Mouse (Mus musculus) neural tube, embryonic 13.5 days (tissue): ENCODE data around the gene Map2k5. TPM values are rescaled to one million over a fixed set of nuclear protein-coding genes. Genes with fewer than 3 reads are reported as not detected.

Source experiments
- ATAC-seq: fragments of 200-750 bp; cut with Nextera tagmentation; 2 replicates; pipeline ENCODE4 v1.8.0; 2017; ENCODE audit warnings: low read depth, mild to moderate bottlenecking, moderate TSS enrichment, moderate library complexity
- H3K27ac ChIP-seq: fragments of 300-500 bp; sonication (generic); replicated peaks from 2 replicates; pipeline ENCODE4 v1.5.1; 2015; ENCODE audit warnings: moderate library complexity, mild to moderate bottlenecking, inconsistent platforms
- H3K27me3 ChIP-seq: fragments of 300-500 bp; sonication (generic); 2 replicates; pipeline ENCODE4 v1.6.1; 2015; ENCODE audit warnings: mild to moderate bottlenecking, inconsistent platforms
- H3K36me3 ChIP-seq: fragments of 300-500 bp; sonication (generic); 2 replicates; pipeline ENCODE4 v1.6.1; 2015; ENCODE audit warnings: mild to moderate bottlenecking, inconsistent platforms
- H3K4me1 ChIP-seq: fragments of 300-500 bp; sonication (generic); replicated peaks from 2 replicates; pipeline ENCODE4 v1.6.1; 2015; ENCODE audit warnings: inconsistent platforms
- H3K4me2 ChIP-seq: fragments of 300-500 bp; sonication (generic); 2 replicates; pipeline ENCODE4 v1.6.1; 2015; ENCODE audit warnings: inconsistent platforms, mild to moderate bottlenecking, moderate library complexity
- H3K4me3 ChIP-seq: fragments of 300-500 bp; sonication (generic); 2 replicates; pipeline ENCODE4 v1.5.1; 2015; ENCODE audit warnings: mild to moderate bottlenecking, inconsistent platforms
- H3K9ac ChIP-seq: fragments of 300-500 bp; sonication (generic); 2 replicates; pipeline ENCODE4 v1.6.1; 2015; ENCODE audit warnings: moderate library complexity, mild to moderate bottlenecking, inconsistent platforms
- H3K9me3 ChIP-seq: fragments of 300-500 bp; sonication (generic); 2 replicates; pipeline ENCODE4 v1.6.1; 2016; ENCODE audit warnings: inconsistent platforms
- WGBS: fragments of 180-500 bp; shearing (Covaris S2); methylation state at CpG from one replicate; pipeline ENCODE4 v1.1.7; 2015; 5-methylcytosine and 5-hydroxymethylcytosine counted together
- polyA plus RNA-seq: library from polyadenylated mRNA; unstranded; fragments of >200 nt; fragmentation: Nextera tagmentation; extraction: Ambion mirVana; gene quantifications from 2 replicates; pipeline ENCODE4 v1.2.1, GENCODE M21; 2015

The Map2k5 gene
- polyA plus RNA-seq, 1 experiment from 2014 or later, result 40.0 TPM

- Histone ChIP-seq H3K4me2 (no peak overlapping the region), H3K9me3 (no peaks in the 10 kb centered on the region), H3K9ac (no peak overlapping the region), H3K27ac (no peak overlapping the region), H3K27me3 (no peaks in the 10 kb centered on the region), H3K4me3 (no peak overlapping the region), H3K36me3 (peaks cover 8% of the 10 kb centered on the region; the same call in 1 of the 2 replicates), H3K4me1 (peaks cover 20% of the 10 kb centered on the region)
- 36% methylated on average over 15 of the region's 15 CpGs for WGBS
- no peak for ATAC-seq
Measured at GRCm38 (mm10) chr9:63206769-63207276, 170.9 kb downstream of the Map2k5 start.

- Histone ChIP-seq H3K4me3 (no peak overlapping the region), H3K4me2 (no peak overlapping the region)
- WGBS, result 83% methylated on average over 3 of the region's 3 CpGs
Measured at GRCm38 (mm10) chr9:63203461-63203860, 174.2 kb downstream of the Map2k5 start.

DNA sequence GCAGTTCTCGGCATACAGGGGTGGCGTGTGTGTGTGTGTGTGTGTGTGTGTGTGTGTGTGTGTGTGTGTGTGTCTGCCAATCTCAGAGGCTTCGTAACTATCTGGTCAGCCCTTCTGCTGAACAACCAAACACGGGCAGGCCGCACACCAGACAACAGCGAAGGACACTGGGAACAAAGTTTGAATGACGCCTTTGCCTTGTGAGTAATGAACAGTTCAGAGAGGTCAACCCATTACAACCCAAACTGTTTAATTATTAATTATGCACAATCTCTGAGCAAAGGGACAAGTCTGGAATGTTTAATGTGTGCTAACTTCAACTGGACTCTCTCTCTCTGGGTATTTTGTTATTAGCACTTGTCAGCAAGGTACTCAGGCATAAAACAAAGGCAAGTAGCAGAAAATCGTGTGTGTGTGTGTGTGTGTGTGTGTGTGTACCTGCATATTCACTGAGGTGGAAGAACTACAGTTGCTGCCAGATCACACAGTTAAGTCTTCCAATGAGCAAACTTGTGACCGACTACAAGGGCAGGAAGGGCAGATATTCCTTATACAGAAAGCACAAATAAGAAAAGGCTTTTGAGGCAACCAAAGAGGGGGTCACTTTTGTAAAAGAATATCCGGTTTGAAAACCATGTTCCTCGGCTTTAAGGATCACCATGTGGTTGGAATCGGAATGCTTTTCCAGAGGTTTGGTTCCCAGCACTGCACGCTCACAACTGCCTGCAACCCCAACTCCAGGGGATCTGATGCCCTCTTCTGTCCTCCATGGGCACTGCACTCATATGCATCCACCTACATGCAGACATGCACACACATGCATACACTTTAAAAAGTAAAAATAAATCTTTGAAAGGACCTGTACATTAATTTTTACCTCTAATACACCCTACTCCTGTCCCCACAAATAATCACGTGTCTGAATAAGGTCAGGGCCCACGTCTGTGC lies 176.1 kb downstream of the Map2k5 start:
- WGBS, result 91% methylated on average over 15 of the region's 15 CpGs
- Histone ChIP-seq H3K4me2 (no peak overlapping the region), H3K27ac (no peak overlapping the region), H3K9ac (no peak overlapping the region), H3K9me3 (no peaks in the 10 kb centered on the region), H3K27me3 (no peaks in the 10 kb centered on the region), H3K36me3 (peaks cover 8% of the 10 kb centered on the region; the same call in 1 of the 2 replicates), H3K4me1 (peaks cover 37% of the 10 kb centered on the region), H3K4me3 (no peak overlapping the region)
- no peak for ATAC-seq

More at GRCm38 (mm10) chr9:63203461-63203860, 174.2 kb downstream of the Map2k5 start:
- H3K36me3 ChIP-seq, result peaks cover 8% of the 10 kb centered on the region; the same call in 1 of the 2 replicates
- no peaks in the 10 kb centered on the region for H3K27me3 ChIP-seq
- ATAC-seq, result no peak
- peaks cover 27% of the 10 kb centered on the region for H3K4me1 ChIP-seq
- H3K9ac ChIP-seq, result no peak overlapping the region
- no peak overlapping the region for H3K27ac ChIP-seq
- H3K9me3 ChIP-seq, result no peaks in the 10 kb centered on the region

GRCm38 (mm10) chr9:63197252-63197651 lies 180.4 kb downstream of the Map2k5 start:
- no peak overlapping the region for H3K4me3 ChIP-seq
- H3K9ac ChIP-seq, result 0 out of 2 replicates have a peak overlapping the region, but pooled peaks have one; percentile 22
- H3K27me3 ChIP-seq, result no peaks in the 10 kb centered on the region
- H3K9me3 ChIP-seq, result no peaks in the 10 kb centered on the region
- peak overlapping the region; percentile 24; the same call in 1 of the 2 replicates for H3K4me2 ChIP-seq
- H3K27ac ChIP-seq, result peak overlapping the region; percentile 56; the same call in 1 of the 2 replicates
- H3K36me3 ChIP-seq, result no peaks in the 10 kb centered on the region
- H3K4me1 ChIP-seq, result peaks cover 58% of the 10 kb centered on the region
- no peak for ATAC-seq
- WGBS, result 4% methylated on average over 8 of the region's 8 CpGs

DNA sequence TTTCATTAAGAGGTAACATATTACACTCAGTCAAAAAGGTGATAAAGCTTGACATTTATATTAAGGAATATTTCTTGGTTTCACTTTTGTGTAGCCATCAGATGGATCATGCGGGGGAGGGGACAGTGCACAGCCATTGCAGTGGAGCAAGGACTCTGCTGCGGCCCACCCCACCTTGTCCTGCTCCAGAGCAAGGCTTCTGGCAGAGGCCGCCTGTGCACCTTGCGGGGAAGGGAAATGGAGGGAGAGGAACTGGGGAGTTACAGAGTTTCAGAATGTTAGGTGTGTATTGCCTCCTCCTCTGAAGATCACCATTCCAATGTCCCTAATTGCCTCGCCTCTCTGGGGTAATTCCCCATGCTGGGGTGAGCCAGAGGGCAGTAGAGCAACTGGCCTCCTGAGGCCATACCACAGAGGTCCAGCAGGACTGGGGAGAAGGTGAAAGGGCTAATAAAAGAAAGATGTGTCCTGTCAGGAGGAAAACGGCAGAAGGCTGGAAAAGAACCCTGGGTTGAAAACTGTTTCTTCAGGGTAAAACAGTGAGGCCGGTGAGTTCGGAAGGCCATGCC lies 181.5 kb downstream of the Map2k5 start:
- no peak overlapping the region for H3K4me3 ChIP-seq
- H3K27ac ChIP-seq, result 0 out of 2 replicates have a peak overlapping the region, but pooled peaks have one; percentile 5
- no peaks in the 10 kb centered on the region for H3K27me3 ChIP-seq
- WGBS, result 31% methylated on average over 8 of the region's 8 CpGs
- H3K9me3 ChIP-seq, result no peaks in the 10 kb centered on the region
- H3K4me1 ChIP-seq, result peaks cover 58% of the 10 kb centered on the region
- no peak overlapping the region for H3K4me2 ChIP-seq
- 0 out of 2 replicates have a peak overlapping the region, but pooled peaks have one; percentile 26 for H3K9ac ChIP-seq
- no peaks in the 10 kb centered on the region for H3K36me3 ChIP-seq
- no peak for ATAC-seq

- Histone ChIP-seq H3K9me3 (no peaks in the 10 kb centered on the region), H3K9ac (no peak overlapping the region), H3K27ac (no peak overlapping the region), H3K4me2 (no peak overlapping the region), H3K36me3 (no peaks in the 10 kb centered on the region), H3K27me3 (no peaks in the 10 kb centered on the region), H3K4me1 (peaks cover 58% of the 10 kb centered on the region), H3K4me3 (no peak overlapping the region)
- no peak for ATAC-seq
- 27% methylated on average over 4 of the region's 4 CpGs for WGBS
Measured at GRCm38 (mm10) chr9:63195523-63195922, 182.2 kb downstream of the Map2k5 start.

DNA sequence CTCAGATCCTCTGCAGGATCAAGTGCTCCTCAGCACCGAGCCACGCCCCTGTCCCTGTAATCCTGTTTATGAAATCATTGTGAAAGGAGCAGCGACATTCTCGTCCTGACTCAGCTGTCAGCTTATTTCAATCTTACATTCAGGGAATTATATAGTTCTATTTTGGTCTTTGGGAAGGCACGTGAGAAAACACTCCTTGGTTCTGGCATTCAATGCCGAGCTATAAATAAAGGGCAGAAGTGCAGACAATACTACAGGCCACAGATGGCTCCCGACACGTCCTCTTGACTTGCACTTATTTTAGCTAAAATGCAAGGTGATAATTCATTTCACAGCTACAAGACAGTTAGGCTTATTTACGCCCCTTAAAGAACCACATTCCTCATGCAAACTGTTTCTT lies 182.9 kb downstream of the Map2k5 start:
- ATAC-seq, result no peak
- H3K9me3 ChIP-seq, result no peaks in the 10 kb centered on the region
- no peak overlapping the region for H3K4me2 ChIP-seq
- no peaks in the 10 kb centered on the region for H3K36me3 ChIP-seq
- no peaks in the 10 kb centered on the region for H3K27me3 ChIP-seq
- no peak overlapping the region for H3K9ac ChIP-seq
- 40% methylated on average over 9 of the region's 9 CpGs for WGBS
- H3K4me1 ChIP-seq, result peaks cover 58% of the 10 kb centered on the region
- no peak overlapping the region for H3K27ac ChIP-seq
- H3K4me3 ChIP-seq, result no peak overlapping the region

DNA sequence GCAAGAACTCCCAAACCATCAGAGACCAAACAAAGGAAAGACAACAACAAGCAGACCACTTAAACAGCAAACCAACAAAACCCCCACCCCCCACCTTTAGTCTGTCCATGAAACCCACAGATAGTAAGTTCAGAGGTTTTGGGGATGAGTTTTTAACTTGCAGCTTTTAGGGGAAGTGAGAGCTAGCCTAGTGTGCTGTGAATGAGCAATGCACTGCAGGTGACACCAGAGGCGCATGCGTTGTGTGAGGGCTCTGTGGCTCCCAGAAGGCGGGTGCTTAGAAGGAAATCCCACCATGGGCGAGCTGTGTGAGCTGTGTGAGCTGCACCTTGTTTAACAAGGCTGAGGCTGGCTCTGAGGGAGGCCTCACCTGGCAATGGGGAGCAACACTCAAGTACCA lies 184.9 kb downstream of the Map2k5 start:
- Histone ChIP-seq H3K36me3 (no peaks in the 10 kb centered on the region), H3K27me3 (no peaks in the 10 kb centered on the region), H3K4me1 (peaks cover 52% of the 10 kb centered on the region), H3K27ac (0 out of 2 replicates have a peak overlapping the region, but pooled peaks have one; percentile 15), H3K4me3 (no peak overlapping the region), H3K9ac (no peak overlapping the region), H3K4me2 (no peak overlapping the region), H3K9me3 (no peaks in the 10 kb centered on the region)
- no peak for ATAC-seq
- WGBS, result 78% methylated on average over 4 of the region's 4 CpGs

DNA sequence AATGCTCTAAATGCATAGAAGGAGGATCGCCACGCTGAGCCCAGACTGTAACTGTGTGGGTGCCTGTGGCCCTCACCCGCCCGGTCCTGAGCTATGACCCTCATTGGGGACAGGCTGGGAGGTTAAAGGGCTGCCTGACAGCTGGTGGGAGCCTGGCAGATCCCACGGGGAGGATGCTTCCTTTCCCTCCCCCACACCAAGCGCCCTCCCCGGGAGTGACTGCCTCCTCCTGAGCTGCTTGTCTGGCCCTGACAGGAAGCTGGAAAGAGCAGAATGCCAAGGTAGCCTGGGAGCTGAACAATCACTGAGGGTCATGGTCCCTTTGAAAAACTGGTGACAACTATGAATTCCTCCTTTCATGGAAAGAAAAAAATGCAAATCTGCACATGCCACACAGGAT lies 190.4 kb downstream of the Map2k5 start:
- Histone ChIP-seq H3K4me3 (no peak overlapping the region), H3K36me3 (no peaks in the 10 kb centered on the region), H3K4me2 (peak overlapping the region; percentile 4; the same call in 1 of the 2 replicates), H3K9me3 (no peaks in the 10 kb centered on the region), H3K4me1 (peaks cover 55% of the 10 kb centered on the region), H3K27me3 (no peaks in the 10 kb centered on the region), H3K27ac (peak overlapping the region; percentile 56), H3K9ac (peak overlapping the region; percentile 34; the same call in 1 of the 2 replicates)
- ATAC-seq, result no peak
- 14% methylated on average over 7 of the region's 7 CpGs for WGBS

GRCm38 (mm10) chr9:63185249-63185648 lies 192.5 kb downstream of the Map2k5 start:
- Histone ChIP-seq H3K9me3 (no peaks in the 10 kb centered on the region), H3K4me2 (no peak overlapping the region), H3K27me3 (no peaks in the 10 kb centered on the region), H3K9ac (no peak overlapping the region), H3K4me3 (no peak overlapping the region), H3K27ac (no peak overlapping the region), H3K4me1 (peaks cover 71% of the 10 kb centered on the region), H3K36me3 (0 out of 2 replicates have a peak, but pooled peaks cover under 1% of the 10 kb centered on the region)
- 67% methylated on average over 7 of the region's 7 CpGs for WGBS
- ATAC-seq, result no peak

- Histone ChIP-seq H3K27me3 (0 out of 2 replicates have a peak, but pooled peaks cover 4% of the 10 kb centered on the region), H3K9me3 (no peaks in the 10 kb centered on the region), H3K4me2 (no peak overlapping the region), H3K4me3 (no peak overlapping the region), H3K27ac (0 out of 2 replicates have a peak overlapping the region, but pooled peaks have one; percentile 23), H3K4me1 (peaks cover 71% of the 10 kb centered on the region), H3K36me3 (0 out of 2 replicates have a peak, but pooled peaks cover 6% of the 10 kb centered on the region), H3K9ac (0 out of 2 replicates have a peak overlapping the region, but pooled peaks have one; percentile 5)
- ATAC-seq, result no peak
- WGBS, result 59% methylated on average over 7 of the region's 7 CpGs
Measured at GRCm38 (mm10) chr9:63183864-63184263, 193.8 kb downstream of the Map2k5 start.
